Mouse (Mus musculus): ENCODE measurements around the gene Sucla2. TPM values are rescaled to one million over a fixed set of nuclear protein-coding genes. Genes with fewer than 3 reads are reported as not detected.
"Not testable (repeated sequence)": the region's sequence is repeated elsewhere in the genome, so short reads cannot be mapped to it uniquely, and the experiment has no call there.

The Sucla2 gene
- polyA plus RNA-seq, 1 experiment from 2014 or later, result 97.5 TPM

GRCm38 (mm10) chr14:73502591-73503184, 22.4 kb upstream of the Sucla2 start:
- WGBS (ENCODE audit: missing documents), result 79% methylated on average over 7 of the region's 7 CpGs

GRCm38 (mm10) chr14:73503237-73503933, 21.7 kb upstream of the Sucla2 start:
- no peak overlapping the region for H3K27ac ChIP-seq
- WGBS (ENCODE audit: missing documents), result 72% methylated on average over 13 of the region's 13 CpGs
- H3K79me2 ChIP-seq (ENCODE audit: inconsistent target), result no peaks in the 10 kb centered on the region
- no peaks in the 10 kb centered on the region for H3K36me3 ChIP-seq (ENCODE audit: inconsistent target)
- H3K4me3 ChIP-seq (ENCODE audit: inconsistent target), result no peak overlapping the region

More at GRCm38 (mm10) chr14:73502591-73503184, 22.4 kb upstream of the Sucla2 start:
- H3K79me2 ChIP-seq (ENCODE audit: inconsistent target), result no peaks in the 10 kb centered on the region
- H3K36me3 ChIP-seq (ENCODE audit: inconsistent target), result no peaks in the 10 kb centered on the region
- H3K4me3 ChIP-seq (ENCODE audit: inconsistent target), result no peak overlapping the region
- no peak overlapping the region for H3K27ac ChIP-seq

DNA sequence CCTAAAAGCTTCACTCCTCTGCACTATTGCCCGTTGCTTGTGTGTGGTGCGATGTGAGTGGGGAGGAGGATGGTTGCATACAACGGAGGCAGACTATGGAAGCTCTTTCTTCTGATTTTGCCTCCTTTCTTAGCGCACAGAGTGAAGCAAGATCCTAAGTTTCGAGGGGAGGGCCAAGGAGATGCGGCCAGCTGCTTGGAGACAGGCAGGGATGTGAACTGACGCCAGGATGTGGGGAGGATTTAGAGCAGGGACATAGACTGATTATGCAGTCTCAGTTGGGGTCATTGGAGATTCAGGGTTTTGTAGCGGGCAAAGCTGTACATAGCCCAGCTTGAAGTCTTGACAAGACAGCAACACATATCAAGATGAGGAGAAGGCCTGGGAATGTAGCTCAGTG, 18.8 kb upstream of the Sucla2 start:
- no peaks in the 10 kb centered on the region for H3K36me3 ChIP-seq (ENCODE audit: inconsistent target)
- H3K4me3 ChIP-seq (ENCODE audit: inconsistent target), result no peak overlapping the region
- peaks cover 14% of the 10 kb centered on the region for H3K79me2 ChIP-seq (ENCODE audit: inconsistent target)
- H3K27ac ChIP-seq, result no peak overlapping the region
- whole genome bisulfite sequencing (ENCODE audit: missing documents), result 85% methylated on average over 8 of the region's 8 CpGs

DNA sequence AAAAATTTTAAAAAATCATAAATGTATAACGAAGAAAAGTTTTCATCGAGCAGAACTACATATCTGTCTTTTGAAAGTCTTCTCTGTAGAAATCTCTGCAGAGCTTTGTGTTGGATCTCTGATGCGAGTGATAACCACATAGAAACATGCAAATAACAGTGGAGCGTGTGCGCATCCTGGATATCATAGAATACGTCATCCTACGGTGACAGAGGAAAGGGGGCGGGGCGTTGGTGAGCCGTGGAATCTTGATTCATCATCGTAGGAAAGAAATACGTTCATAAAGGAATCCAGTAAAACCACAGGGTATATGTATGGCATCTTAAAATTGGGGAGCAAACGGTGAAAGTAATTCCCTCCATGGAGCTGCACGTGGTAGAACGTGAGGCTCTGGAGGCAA, 17.9 kb upstream of the Sucla2 start:
- Histone ChIP-seq H3K36me3 (ENCODE audit: inconsistent target) (no peaks in the 10 kb centered on the region), H3K27ac (no peak overlapping the region), H3K79me2 (ENCODE audit: inconsistent target) (peaks cover 24% of the 10 kb centered on the region), H3K4me3 (ENCODE audit: inconsistent target) (no peak overlapping the region)
- WGBS (ENCODE audit: missing documents), result 83% methylated on average over 15 of the region's 15 CpGs

GRCm38 (mm10) chr14:73507702-73508376, 17.3 kb upstream of the Sucla2 start:
- H3K36me3 ChIP-seq (ENCODE audit: inconsistent target), result no peaks in the 10 kb centered on the region
- WGBS (ENCODE audit: missing documents), result 57% methylated on average over 11 of the region's 11 CpGs
- H3K27ac ChIP-seq, result no peak overlapping the region
- H3K79me2 ChIP-seq (ENCODE audit: inconsistent target), result peaks cover 30% of the 10 kb centered on the region
- no peak overlapping the region for H3K4me3 ChIP-seq (ENCODE audit: inconsistent target)

GRCm38 (mm10) chr14:73508630-73509395, 16.3 kb upstream of the Sucla2 start:
- Histone ChIP-seq H3K36me3 (ENCODE audit: inconsistent target) (no peaks in the 10 kb centered on the region; the same call in 1 of the 2 replicates), H3K27ac (no peak overlapping the region), H3K4me3 (ENCODE audit: inconsistent target) (no peak overlapping the region), H3K79me2 (ENCODE audit: inconsistent target) (peaks cover 34% of the 10 kb centered on the region)
- 59% methylated on average over 6 of the region's 6 CpGs for WGBS (ENCODE audit: missing documents)

DNA sequence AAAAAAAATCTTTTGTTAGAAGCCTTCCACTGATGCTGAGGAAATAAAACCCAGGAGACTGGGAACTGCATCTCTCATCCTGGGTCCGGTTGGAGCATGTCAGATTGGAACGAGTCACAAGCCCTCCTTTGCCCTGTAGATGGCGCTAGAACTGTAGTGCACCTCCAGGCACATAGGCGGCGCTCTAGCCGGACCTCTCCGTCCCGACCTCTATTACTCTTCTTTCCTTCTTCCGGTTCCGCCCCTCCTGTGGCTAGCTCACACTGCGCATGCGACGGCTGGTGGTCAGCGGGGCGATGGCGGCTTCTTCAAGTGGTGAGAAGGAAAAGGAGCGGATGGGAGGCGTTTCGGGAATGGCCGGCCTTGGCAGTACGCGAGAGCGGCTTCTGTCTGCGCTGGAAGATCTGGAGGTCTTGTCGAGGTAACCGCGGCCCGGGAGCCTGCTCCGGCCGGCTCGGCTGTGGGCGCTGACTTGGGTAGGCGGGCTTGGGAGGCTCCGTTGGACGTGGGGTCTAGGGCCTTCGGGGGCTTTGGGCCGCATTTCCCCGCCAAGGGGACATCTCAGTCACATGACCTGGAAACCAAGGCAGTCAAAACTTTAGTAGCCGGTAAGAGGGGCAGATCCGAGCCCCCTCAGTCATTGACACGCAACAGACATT, 15.2 kb upstream of the Sucla2 start, which contains the start of gene Med4:
Med4 (plus strand) TSS at position 261 of the 659 bp plus-strand sequence.
- H3K27ac ChIP-seq, result peak within 1 kb of the TSS; percentile 21; the same call in 1 of the 2 replicates
- peaks cover 34% of the 10 kb centered on the region for H3K79me2 ChIP-seq (ENCODE audit: inconsistent target)
- H3K36me3 ChIP-seq (ENCODE audit: inconsistent target), result peaks cover 4% of the 10 kb centered on the region; the same call in 1 of the 2 replicates
- 2% methylated on average over 41 of the region's 41 CpGs for WGBS (ENCODE audit: missing documents)
- H3K4me3 ChIP-seq (ENCODE audit: inconsistent target), result peak within 1 kb of the TSS; percentile 92

GRCm38 (mm10) chr14:73524136-73524535, 983 bp upstream of the Sucla2 start:
- peak overlapping the region; percentile 37 for H3K4me3 ChIP-seq (ENCODE audit: inconsistent target)

GRCm38 (mm10) chr14:73528661-73529060, 3.5 kb downstream of the Sucla2 start:
- not testable (repeated sequence) for H3K4me3 ChIP-seq (ENCODE audit: inconsistent target); H3K79me2 ChIP-seq (ENCODE audit: inconsistent target)

More at GRCm38 (mm10) chr14:73524136-73524535, 983 bp upstream of the Sucla2 start:
- no peaks in the 10 kb centered on the region for H3K79me2 ChIP-seq (ENCODE audit: inconsistent target)
- peak overlapping the region; percentile 77; the same call in 1 of the 2 replicates for H3K27ac ChIP-seq
- H3K36me3 ChIP-seq (ENCODE audit: inconsistent target), result no peaks in the 10 kb centered on the region
- WGBS (ENCODE audit: missing documents), result 56% methylated on average over 3 of the region's 3 CpGs

GRCm38 (mm10) chr14:73533755-73534465, 8.8 kb downstream of the Sucla2 start:
- H3K4me3 ChIP-seq (ENCODE audit: inconsistent target), result no peak overlapping the region
- H3K79me2 ChIP-seq (ENCODE audit: inconsistent target), result no peaks in the 10 kb centered on the region
- 83% methylated on average over 6 of the region's 6 CpGs for WGBS (ENCODE audit: missing documents)
- H3K27ac ChIP-seq, result no peak overlapping the region
- H3K36me3 ChIP-seq (ENCODE audit: inconsistent target), result no peaks in the 10 kb centered on the region

More at GRCm38 (mm10) chr14:73528661-73529060, 3.5 kb downstream of the Sucla2 start:
- WGBS (ENCODE audit: missing documents), result 87% methylated on average over 3 of the region's 3 CpGs
- not testable (repeated sequence) for H3K27ac ChIP-seq; H3K36me3 ChIP-seq (ENCODE audit: inconsistent target)

DNA sequence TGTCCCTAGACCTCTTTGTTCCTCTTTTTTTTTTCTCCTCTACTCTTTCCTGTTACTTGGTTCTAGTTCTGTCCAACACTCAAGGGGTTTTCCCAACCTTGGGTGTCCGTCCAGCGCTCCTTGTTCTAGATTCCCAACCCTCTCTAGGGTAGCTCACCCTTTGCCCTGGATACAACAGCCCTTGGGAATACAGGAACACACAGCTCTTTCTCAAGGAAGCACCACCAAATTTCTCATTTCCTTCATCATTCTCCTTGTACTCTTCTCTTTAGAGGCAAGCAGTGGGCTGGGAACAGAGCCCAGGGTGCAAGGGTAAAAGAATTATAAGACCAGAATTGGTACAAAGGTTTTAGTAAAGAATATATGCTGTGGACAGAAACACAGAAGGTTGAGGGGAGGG, 10.5 kb downstream of the Sucla2 start:
- H3K79me2 ChIP-seq (ENCODE audit: inconsistent target), result no peaks in the 10 kb centered on the region
- WGBS (ENCODE audit: missing documents), result 22% methylated on average over 2 of the region's 2 CpGs
- no peak overlapping the region for H3K27ac ChIP-seq
- H3K4me3 ChIP-seq (ENCODE audit: inconsistent target), result no peak overlapping the region
- H3K36me3 ChIP-seq (ENCODE audit: inconsistent target), result no peaks in the 10 kb centered on the region

DNA sequence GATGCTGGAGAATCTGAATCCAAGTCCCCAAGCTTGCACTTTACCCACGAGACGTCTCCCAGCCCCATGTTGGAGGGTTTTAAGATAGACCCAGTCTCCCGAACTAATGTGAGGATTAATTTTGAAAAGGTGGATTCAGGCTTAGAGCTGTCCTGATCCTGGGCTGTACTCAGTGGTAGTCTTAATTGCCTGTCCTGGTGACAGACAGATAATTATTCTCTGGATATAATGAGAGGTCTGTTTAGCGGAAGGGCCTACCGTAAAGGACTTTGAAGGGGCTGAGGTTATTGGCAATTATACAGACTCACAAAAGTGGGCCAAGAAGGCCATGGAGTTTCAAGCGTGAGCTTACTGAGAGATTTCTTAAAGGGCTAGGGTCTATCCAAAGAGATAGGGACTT, 18.7 kb downstream of the Sucla2 start:
- H3K79me2 ChIP-seq (ENCODE audit: inconsistent target), result no peaks in the 10 kb centered on the region
- WGBS (ENCODE audit: missing documents), result 98% methylated on average over 6 of the region's 6 CpGs
- H3K27ac ChIP-seq, result no peak overlapping the region
- H3K4me3 ChIP-seq (ENCODE audit: inconsistent target), result no peak overlapping the region
- no peaks in the 10 kb centered on the region for H3K36me3 ChIP-seq (ENCODE audit: inconsistent target)

GRCm38 (mm10) chr14:73547034-73547433, 21.9 kb downstream of the Sucla2 start:
- WGBS (ENCODE audit: missing documents), result 64% methylated on average over 4 of the region's 4 CpGs
- H3K4me3 ChIP-seq (ENCODE audit: inconsistent target), result no peak overlapping the region
- no peaks in the 10 kb centered on the region for H3K36me3 ChIP-seq (ENCODE audit: inconsistent target)
- H3K27ac ChIP-seq, result no peak overlapping the region
- H3K79me2 ChIP-seq (ENCODE audit: inconsistent target), result no peaks in the 10 kb centered on the region

Measured in macrophage (primary cell).